Mouse (Mus musculus) left cerebral cortex, postnatal 36 days (tissue): ENCODE measurements at regions not wholly inside any gene's neighbourhood (a gene's known extent, or its start where the extent isn't known, plus 50 kb on each side); places are given as distances from the start of the nearest gene placed in this dataset.
A peak's percentile ranks its signal among the peaks of the same experiment; 100 is the strongest.

Source experiments
- DNase-seq, 2 experiments: peaks; one replicate each; pipeline ENCODE4 v3.0.0; 2021 to 2022; ENCODE audit warnings: low spot score in 2 of 2, mixed read lengths in 1 of 2
- intact Hi-C: fragments of 180-260 bp; cut with DNase I; formaldehyde crosslinking; loops from one replicate; pipeline ENCODE4 v1.15.1; 2025

- intact Hi-C loops = no loop called here
- DNase-seq = no peak
Observed at GRCm38 (mm10) chr9:41606136-41606535, 444.6 kb upstream of the Ubash3b start.

GRCm38 (mm10) chr9:41604916-41605315 lies 443.4 kb upstream of the Ubash3b start:
- no peak for DNase-seq
- intact Hi-C loops = no loop called here

GRCm38 (mm10) chr9:41600778-41601177 lies 439.3 kb upstream of the Ubash3b start:
- intact Hi-C loops = no loop called here
- no peak for DNase-seq

GRCm38 (mm10) chr9:41599874-41600273 lies 438.4 kb upstream of the Ubash3b start:
- intact Hi-C loops = no loop called here
- DNase-seq = no peak

- intact Hi-C loops = no loop called here
- no peak for DNase-seq
Observed at GRCm38 (mm10) chr9:41595749-41596148, 434.3 kb upstream of the Ubash3b start.

GRCm38 (mm10) chr9:41593998-41594397 lies 432.5 kb upstream of the Ubash3b start:
- DNase-seq = no peak
- intact Hi-C loops = no loop called here

GRCm38 (mm10) chr9:41592900-41593690 lies 431.6 kb upstream of the Ubash3b start:
- DNase-seq = no peak
- intact Hi-C loops = no loop called here

- no peak for DNase-seq
Observed at GRCm38 (mm10) chr9:41592101-41592500, 430.6 kb upstream of the Ubash3b start.

GRCm38 (mm10) chr9:41590164-41590563 lies 428.7 kb upstream of the Ubash3b start:
- intact Hi-C loops = no loop called here
- peak in 1 of 2 experiments; percentile 50 for DNase-seq

More at GRCm38 (mm10) chr9:41592101-41592500, 430.6 kb upstream of the Ubash3b start:
- intact Hi-C loops = no loop called here

- intact Hi-C loops = no loop called here
- no peak for DNase-seq
Observed at GRCm38 (mm10) chr9:41588466-41589425, 427.2 kb upstream of the Ubash3b start.

- intact Hi-C loops = no loop called here
- no peak for DNase-seq
Observed at GRCm38 (mm10) chr9:41587762-41588161, 426.3 kb upstream of the Ubash3b start.

GRCm38 (mm10) chr9:41586966-41587570 lies 425.6 kb upstream of the Ubash3b start:
- intact Hi-C loops = no loop called here
- no peak for DNase-seq

- no peak for DNase-seq
- intact Hi-C loops = no loop called here
Observed at GRCm38 (mm10) chr9:41586291-41586690, 424.8 kb upstream of the Ubash3b start.

- intact Hi-C loops = no loop called here
- DNase-seq = no peak
Observed at GRCm38 (mm10) chr9:41585771-41586170, 424.3 kb upstream of the Ubash3b start.

GRCm38 (mm10) chr9:41585012-41585411 lies 423.5 kb upstream of the Ubash3b start:
- intact Hi-C loops = no loop called here
- DNase-seq = no peak

- DNase-seq = peak; percentile 39 to 52
- intact Hi-C loops = loop anchor here (5.0 kb wide), 4 partner anchors 153 to 357 kb away; no protein-coding TSS in a partner anchor
Observed at GRCm38 (mm10) chr9:41583711-41584329, 422.3 kb upstream of the Ubash3b start.

GRCm38 (mm10) chr9:41583276-41583675 lies 421.8 kb upstream of the Ubash3b start:
- intact Hi-C loops = loop anchor here (5.0 kb wide), 4 partner anchors 154 to 356 kb away; no protein-coding TSS in a partner anchor
- no peak for DNase-seq

GRCm38 (mm10) chr9:41582711-41583236 lies 421.3 kb upstream of the Ubash3b start:
- no peak for DNase-seq
- intact Hi-C loops = loop anchor here (5.0 kb wide), 4 partner anchors 155 to 355 kb away; no protein-coding TSS in a partner anchor

GRCm38 (mm10) chr9:41582171-41582570 lies 420.7 kb upstream of the Ubash3b start:
- peak in 1 of 2 experiments; percentile 50 for DNase-seq
- intact Hi-C loops = loop anchor here (5.0 kb wide), 4 partner anchors 155 to 355 kb away; no protein-coding TSS in a partner anchor
